Mouse (Mus musculus) ES-Bruce4 (cell line): Measurements from ENCODE around the gene Gm47996.

Source experiments
- CTCF ChIP-seq: IDR thresholded peaks from one replicate; pipeline ENCODE4 v1.8.1; 2011; ENCODE audit warnings: low read depth, low read length
- POLR2A ChIP-seq: IDR thresholded peaks from one replicate; pipeline ENCODE4 v1.8.1; 2011; ENCODE audit warnings: low read length; ENCODE audit not compliant: insufficient read depth

GRCm38 (mm10) chr1:151244013-151244412 is 34.1 kb downstream of the Gm47996 start:
- TF ChIP-seq POLR2A (no peak), CTCF (no peak)
